9 mouse cellular contexts compared by ENCODE assay signal in genomic region chr11:78360789-78361131, GRCm38 (mm10). TPM values are rescaled to one million over a fixed set of nuclear protein-coding genes. Genes with fewer than 3 reads are reported as not detected.
A peak's percentile ranks its signal among the peaks of the same experiment; 100 is the strongest.
DNase-seq lines count a peak whose midpoint lies in the region; ATAC-seq lines count a peak whose summit lies in the region.
"Had no signal": no experiment of that assay in that cellular context is flagged by ENCODE, and none has a peak within 500 bp of the region (broad histone marks: within the 10 kb centered on the region; RNA-seq: fewer than 3 reads in every experiment).

No protein-coding gene starts in this region.

- WGBS in forebrain, embryonic 12.5 days, result 68% methylated on average over 2 of the region's 2 CpGs
- 53% methylated on average over 2 of the region's 2 CpGs for WGBS in forebrain, embryonic 14.5 days
- WGBS in midbrain, embryonic 12.5 days, result 60% methylated on average over 2 of the region's 2 CpGs
- 74% methylated on average over 2 of the region's 2 CpGs for WGBS in midbrain, embryonic 16.5 days
- WGBS in limb, embryonic 12.5 days, result 59% methylated on average over 2 of the region's 2 CpGs
- WGBS in stomach, embryonic 16.5 days, result 45% methylated on average over 2 of the region's 2 CpGs

- no peaks in the 10 kb centered on the region for H3K9me3 ChIP-seq in forebrain, embryonic 12.5 days
- no peaks in the 10 kb centered on the region for H3K9me3 ChIP-seq in forebrain, embryonic 14.5 days (replicated peaks; ENCODE audit: control insufficient read depth, low read length)
- no peaks in the 10 kb centered on the region for H3K9me3 ChIP-seq in midbrain, embryonic 12.5 days
- H3K9me3 ChIP-seq in midbrain, embryonic 16.5 days (replicated peaks; ENCODE audit: control insufficient read depth, low read length, poor library complexity, severe bottlenecking), result no peaks in the 10 kb centered on the region
- no peaks in the 10 kb centered on the region for H3K9me3 ChIP-seq in limb, embryonic 12.5 days
- no peaks in the 10 kb centered on the region for H3K9me3 ChIP-seq in stomach, embryonic 16.5 days (replicated peaks; ENCODE audit: control insufficient read depth, low read length)

- H3K27ac ChIP-seq in forebrain, embryonic 12.5 days, result no peak overlapping the region
- H3K27ac ChIP-seq in forebrain, embryonic 14.5 days (ENCODE audit: low read depth, low read length), result no peak overlapping the region
- no peak overlapping the region for H3K27ac ChIP-seq in midbrain, embryonic 12.5 days (replicated peaks)
- H3K27ac ChIP-seq in midbrain, embryonic 16.5 days (ENCODE audit: low read length), result no peak overlapping the region
- no peak overlapping the region for H3K27ac ChIP-seq in limb, embryonic 12.5 days
- H3K27ac ChIP-seq in stomach, embryonic 16.5 days (ENCODE audit: low read length), result no peak overlapping the region

- H3K4me2 ChIP-seq in forebrain, embryonic 12.5 days, result peak overlapping the region; percentile 46; the same call in 1 of the 2 replicates
- H3K4me2 ChIP-seq in forebrain, embryonic 14.5 days (ENCODE audit: low read length), result no peak overlapping the region
- H3K4me2 ChIP-seq in midbrain, embryonic 12.5 days (replicated peaks), result 0 out of 2 replicates have a peak overlapping the region, but pooled peaks have one; percentile 44
- H3K4me2 ChIP-seq in midbrain, embryonic 16.5 days (ENCODE audit: low read length), result no peak overlapping the region
- peak overlapping the region; percentile 50 for H3K4me2 ChIP-seq in limb, embryonic 12.5 days
- H3K4me2 ChIP-seq in stomach, embryonic 16.5 days (ENCODE audit: low read depth, low read length), result no peak overlapping the region

- H3K27me3 ChIP-seq in forebrain, embryonic 12.5 days, result 0 out of 2 replicates have a peak, but pooled peaks cover 4% of the 10 kb centered on the region
- H3K27me3 ChIP-seq in forebrain, embryonic 14.5 days (replicated peaks; ENCODE audit: control insufficient read depth, insufficient read depth, low read length), result no peaks in the 10 kb centered on the region
- H3K27me3 ChIP-seq in midbrain, embryonic 12.5 days, result peaks cover 17% of the 10 kb centered on the region
- no peaks in the 10 kb centered on the region for H3K27me3 ChIP-seq in midbrain, embryonic 16.5 days (ENCODE audit: control insufficient read depth, insufficient read depth, low read depth, low read length)
- peaks cover 7% of the 10 kb centered on the region for H3K27me3 ChIP-seq in limb, embryonic 12.5 days
- H3K27me3 ChIP-seq in stomach, embryonic 16.5 days (ENCODE audit: control insufficient read depth, insufficient read depth, low read length), result no peaks in the 10 kb centered on the region

- H3K36me3 ChIP-seq in forebrain, embryonic 12.5 days (replicated peaks), result no peaks in the 10 kb centered on the region
- no peaks in the 10 kb centered on the region for H3K36me3 ChIP-seq in forebrain, embryonic 14.5 days (ENCODE audit: control insufficient read depth, insufficient read depth, low read length)
- H3K36me3 ChIP-seq in midbrain, embryonic 12.5 days, result no peaks in the 10 kb centered on the region
- H3K36me3 ChIP-seq in midbrain, embryonic 16.5 days (ENCODE audit: control insufficient read depth, insufficient read depth, low read length), result no peaks in the 10 kb centered on the region
- H3K36me3 ChIP-seq in limb, embryonic 12.5 days, result no peaks in the 10 kb centered on the region
- no peaks in the 10 kb centered on the region for H3K36me3 ChIP-seq in stomach, embryonic 16.5 days (ENCODE audit: control insufficient read depth, insufficient read depth, low read length)

- no peak for DNase-seq in forebrain, embryonic 14.5 days (ENCODE audit: low spot score)
- no peak for DNase-seq in layer of hippocampus, postnatal 25 days (ENCODE audit: extremely low spot score in 1 of 2, low spot score in 1 of 2)
- DNase-seq in right cerebral cortex, postnatal 25 days, result no peak

- H3K4me3 ChIP-seq in forebrain, embryonic 12.5 days (replicated peaks), result no peak overlapping the region
- no peak overlapping the region for H3K4me3 ChIP-seq in forebrain, embryonic 14.5 days (ENCODE audit: low read depth, low read length)
- H3K4me3 ChIP-seq in midbrain, embryonic 12.5 days, result 0 out of 2 replicates have a peak overlapping the region, but pooled peaks have one; percentile 25
- H3K4me3 ChIP-seq in midbrain, embryonic 16.5 days (ENCODE audit: low read depth, low read length), result no peak overlapping the region
- no peak overlapping the region for H3K4me3 ChIP-seq in limb, embryonic 12.5 days (replicated peaks)
- no peak overlapping the region for H3K4me3 ChIP-seq in stomach, embryonic 16.5 days (replicated peaks; ENCODE audit: low read length)

- ATAC-seq in forebrain, embryonic 12.5 days (ENCODE audit: low FRiP score), result 0 out of 2 replicates have a peak, but pooled peaks have one; percentile 4
- ATAC-seq in forebrain, embryonic 14.5 days, result no peak; the same call in 1 of the 2 replicates
- 0 out of 2 replicates have a peak, but pooled peaks have one; percentile 49 for ATAC-seq in midbrain, embryonic 12.5 days (ENCODE audit: low FRiP score, low read depth)
- no peak for ATAC-seq in midbrain, embryonic 16.5 days
- peak; percentile 16; the same call in 1 of the 2 replicates for ATAC-seq in limb, embryonic 12.5 days (ENCODE audit: insufficient number of reproducible peaks, insufficient read depth, low FRiP score, low TSS enrichment, low read depth)
- no peak for ATAC-seq in stomach, embryonic 16.5 days (ENCODE audit: insufficient read depth, low FRiP score)

- H3K9ac ChIP-seq in forebrain, embryonic 12.5 days, result no peak overlapping the region
- no peak overlapping the region for H3K9ac ChIP-seq in forebrain, embryonic 14.5 days (ENCODE audit: low read length)
- H3K9ac ChIP-seq in midbrain, embryonic 12.5 days (replicated peaks), result no peak overlapping the region
- no peak overlapping the region for H3K9ac ChIP-seq in midbrain, embryonic 16.5 days (ENCODE audit: low read depth, low read length)
- no peak overlapping the region; the same call in 1 of the 2 replicates for H3K9ac ChIP-seq in limb, embryonic 12.5 days (replicated peaks)
- H3K9ac ChIP-seq in stomach, embryonic 16.5 days (ENCODE audit: low read length), result peak overlapping the region; percentile 23; the same call in 1 of the 2 replicates

- peaks cover 6% of the 10 kb centered on the region; the same call in 1 of the 2 replicates for H3K4me1 ChIP-seq in forebrain, embryonic 12.5 days
- H3K4me1 ChIP-seq in forebrain, embryonic 14.5 days (ENCODE audit: control insufficient read depth, insufficient read depth, low read length), result no peaks in the 10 kb centered on the region
- no peaks in the 10 kb centered on the region for H3K4me1 ChIP-seq in midbrain, embryonic 12.5 days
- H3K4me1 ChIP-seq in midbrain, embryonic 16.5 days (ENCODE audit: control insufficient read depth, insufficient read depth, low read length), result no peaks in the 10 kb centered on the region
- peaks cover 21% of the 10 kb centered on the region for H3K4me1 ChIP-seq in limb, embryonic 12.5 days (replicated peaks)
- H3K4me1 ChIP-seq in stomach, embryonic 16.5 days (ENCODE audit: control insufficient read depth, insufficient read depth, low read length), result peaks cover 3% of the 10 kb centered on the region; the same call in 1 of the 2 replicates

RNA-seq across cellular contexts. Expression of gene Unc119, which starts 17.5 kb away (rescaled TPM):
- polyA plus RNA-seq in forebrain, embryonic 12.5 days (2016; fragmentation: Nextera tagmentation; extraction: Ambion mirVana), result 75.6 and 76.5 TPM in 2 replicates
- polyA plus RNA-seq in forebrain, embryonic 14.5 days (2014; fragmentation: Nextera tagmentation; extraction: Ambion mirVana), result 72.5 and 73.8 TPM in 2 replicates
- polyA plus RNA-seq in midbrain, embryonic 12.5 days (2016; fragmentation: Nextera tagmentation; extraction: Ambion mirVana), result 80.0 and 80.6 TPM in 2 replicates
- polyA plus RNA-seq in midbrain, embryonic 16.5 days (2015; fragmentation: Nextera tagmentation; extraction: Ambion mirVana), result 77.2 and 81.8 TPM in 2 replicates
- 94.8 and 96.3 TPM in 2 replicates for polyA plus RNA-seq in limb, embryonic 12.5 days (2016; fragmentation: Nextera tagmentation; extraction: Ambion mirVana)
- 24.3 and 27.5 TPM in 2 replicates for polyA plus RNA-seq in stomach, embryonic 16.5 days (2015; fragmentation: Nextera tagmentation; extraction: Ambion mirVana)
- 10 to 100 TPM; 29.6 to 32.5 TPM for total RNA-seq in layer of hippocampus, postnatal 25 days (2021)

RNA-seq across cellular contexts. Expression of gene Foxn1, which starts 25.6 kb away (rescaled TPM):
- polyA plus RNA-seq in forebrain, embryonic 12.5 days (2016; fragmentation: Nextera tagmentation; extraction: Ambion mirVana), result 0.06 TPM in 1 of 2 replicates, not detected in the other
- not detected in 2 replicates for polyA plus RNA-seq in forebrain, embryonic 14.5 days (2014; fragmentation: Nextera tagmentation; extraction: Ambion mirVana)
- not detected in 2 replicates for polyA plus RNA-seq in midbrain, embryonic 12.5 days (2016; fragmentation: Nextera tagmentation; extraction: Ambion mirVana)
- not detected in 2 replicates for polyA plus RNA-seq in midbrain, embryonic 16.5 days (2015; fragmentation: Nextera tagmentation; extraction: Ambion mirVana)
- not detected in 2 replicates for polyA plus RNA-seq in limb, embryonic 12.5 days (2016; fragmentation: Nextera tagmentation; extraction: Ambion mirVana)
- 1.6 and 2.7 TPM in 2 replicates for polyA plus RNA-seq in stomach, embryonic 16.5 days (2015; fragmentation: Nextera tagmentation; extraction: Ambion mirVana)
- total RNA-seq in layer of hippocampus, postnatal 25 days (2021), result not detected
- polyA plus RNA-seq: heart, embryonic 14.5 days had no signal

RNA-seq across cellular contexts. Expression of gene Pigs, which starts 32.5 kb away (rescaled TPM):
- 58.8 and 62.5 TPM in 2 replicates for polyA plus RNA-seq in forebrain, embryonic 12.5 days (2016; fragmentation: Nextera tagmentation; extraction: Ambion mirVana)
- 46.8 and 51.0 TPM in 2 replicates for polyA plus RNA-seq in forebrain, embryonic 14.5 days (2014; fragmentation: Nextera tagmentation; extraction: Ambion mirVana)
- 59.9 and 67.2 TPM in 2 replicates for polyA plus RNA-seq in midbrain, embryonic 12.5 days (2016; fragmentation: Nextera tagmentation; extraction: Ambion mirVana)
- 70.7 and 79.0 TPM in 2 replicates for polyA plus RNA-seq in midbrain, embryonic 16.5 days (2015; fragmentation: Nextera tagmentation; extraction: Ambion mirVana)
- 68.8 and 72.5 TPM in 2 replicates for polyA plus RNA-seq in limb, embryonic 12.5 days (2016; fragmentation: Nextera tagmentation; extraction: Ambion mirVana)
- polyA plus RNA-seq in stomach, embryonic 16.5 days (2015; fragmentation: Nextera tagmentation; extraction: Ambion mirVana), result 67.4 and 80.9 TPM in 2 replicates
- 10 to 100 TPM; 62.2 to 65.8 TPM for total RNA-seq in layer of hippocampus, postnatal 25 days (2021)

RNA-seq across cellular contexts. Expression of gene Aldoc, which starts 38.0 kb away (rescaled TPM):
- 26.9 and 31.6 TPM in 2 replicates for polyA plus RNA-seq in forebrain, embryonic 12.5 days (2016; fragmentation: Nextera tagmentation; extraction: Ambion mirVana)
- 161 and 167 TPM in 2 replicates for polyA plus RNA-seq in forebrain, embryonic 14.5 days (2014; fragmentation: Nextera tagmentation; extraction: Ambion mirVana)
- 1.8 and 4.6 TPM in 2 replicates for polyA plus RNA-seq in midbrain, embryonic 12.5 days (2016; fragmentation: Nextera tagmentation; extraction: Ambion mirVana)
- polyA plus RNA-seq in midbrain, embryonic 16.5 days (2015; fragmentation: Nextera tagmentation; extraction: Ambion mirVana), result 87.2 and 154 TPM in 2 replicates
- polyA plus RNA-seq in limb, embryonic 12.5 days (2016; fragmentation: Nextera tagmentation; extraction: Ambion mirVana), result 4.0 and 5.0 TPM in 2 replicates
- 25.6 and 37.3 TPM in 2 replicates for polyA plus RNA-seq in stomach, embryonic 16.5 days (2015; fragmentation: Nextera tagmentation; extraction: Ambion mirVana)
- 100 to 1,000 TPM; 852 to 862 TPM for total RNA-seq in layer of hippocampus, postnatal 25 days (2021)

RNA-seq across cellular contexts. Expression of gene Spag5, which starts 59.4 kb away (rescaled TPM):
- polyA plus RNA-seq in forebrain, embryonic 12.5 days (2016; fragmentation: Nextera tagmentation; extraction: Ambion mirVana), result 63.0 and 64.7 TPM in 2 replicates
- 21.5 and 25.4 TPM in 2 replicates for polyA plus RNA-seq in forebrain, embryonic 14.5 days (2014; fragmentation: Nextera tagmentation; extraction: Ambion mirVana)
- 47.6 and 51.8 TPM in 2 replicates for polyA plus RNA-seq in midbrain, embryonic 12.5 days (2016; fragmentation: Nextera tagmentation; extraction: Ambion mirVana)
- polyA plus RNA-seq in midbrain, embryonic 16.5 days (2015; fragmentation: Nextera tagmentation; extraction: Ambion mirVana), result 4.2 and 6.5 TPM in 2 replicates
- polyA plus RNA-seq in limb, embryonic 12.5 days (2016; fragmentation: Nextera tagmentation; extraction: Ambion mirVana), result 55.3 and 63.6 TPM in 2 replicates
- polyA plus RNA-seq in stomach, embryonic 16.5 days (2015; fragmentation: Nextera tagmentation; extraction: Ambion mirVana), result 28.9 and 30.7 TPM in 2 replicates
- total RNA-seq in layer of hippocampus, postnatal 25 days (2021), result 1 to 10 TPM; 4.2 to 4.6 TPM

Comparison
In these comparisons a context has a peak if more than half of its experiments do, and no peak if none do; other contexts are left out.
1. ATAC-seq: peak in forebrain, embryonic 12.5 days (single experiment), midbrain, embryonic 12.5 days (single experiment) and limb, embryonic 12.5 days (single experiment); none in forebrain, embryonic 14.5 days (single experiment), midbrain, embryonic 16.5 days (single experiment) and stomach, embryonic 16.5 days (single experiment).
2. H3K4me2 ChIP-seq: peak in forebrain, embryonic 12.5 days (single experiment), midbrain, embryonic 12.5 days (single experiment) and limb, embryonic 12.5 days (single experiment); none in forebrain, embryonic 14.5 days (single experiment), midbrain, embryonic 16.5 days (single experiment) and stomach, embryonic 16.5 days (single experiment).